Mouse (Mus musculus) spleen, adult 2 months (tissue): ENCODE measurements at regions not wholly inside any gene's neighbourhood (a gene's known extent, or its start where the extent isn't known, plus 50 kb on each side); places are given as distances from the start of the nearest gene placed in this dataset.

Experiments
- CTCF ChIP-seq: fragments of 200-500 bp; IDR thresholded peaks from 2 replicates; pipeline ENCODE4 v1.5.1; 2011; ENCODE audit warnings: mild to moderate bottlenecking, inconsistent platforms; ENCODE audit not compliant: insufficient read depth, insufficient read length, insufficient replicate concordance; ENCODE audit errors: extremely low read depth
- POLR2A ChIP-seq: fragments of 200-500 bp; IDR thresholded peaks from 2 replicates; pipeline ENCODE4 v1.6.1; 2011; ENCODE audit warnings: low read depth, low read length, inconsistent platforms

DNA sequence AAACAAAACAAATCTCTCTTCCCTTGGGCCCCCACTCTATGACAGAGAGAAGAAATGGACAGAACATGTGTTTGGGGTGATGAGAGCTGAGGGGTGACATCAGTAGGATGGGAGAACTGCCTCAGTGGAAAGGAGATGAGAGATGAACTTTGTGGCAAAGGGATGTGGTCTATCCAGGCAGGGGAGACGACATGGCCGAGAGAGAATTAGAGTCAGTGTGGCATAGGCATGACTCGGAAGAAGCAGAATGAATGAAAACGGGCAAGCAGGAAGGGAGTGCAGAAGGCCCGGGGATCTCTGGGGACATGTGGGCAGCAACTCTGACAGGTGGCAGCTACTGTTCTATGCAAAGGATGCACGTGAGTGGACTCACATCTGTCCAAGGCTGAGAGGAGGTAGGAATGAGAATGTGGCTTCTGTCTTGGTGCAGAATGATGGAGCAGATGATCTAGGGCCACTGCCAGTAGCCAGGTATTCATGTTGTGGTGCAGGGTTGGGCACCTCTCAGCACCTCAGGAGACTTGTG is 113.4 kb downstream of the Ets2 start:
- no peak for TF ChIP-seq POLR2A
- no peak for TF ChIP-seq CTCF
